Mouse (Mus musculus): ENCODE measurements around the gene Zfp169. TPM values are rescaled to one million over a fixed set of nuclear protein-coding genes. Genes with fewer than 3 reads are reported as not detected.
A peak's percentile ranks its signal among the peaks of the same experiment; 100 is the strongest.

The Zfp169 gene
- polyA plus RNA-seq, 1 experiment = 11.0 TPM

- no peak for TF ChIP-seq CTCF (IDR thresholded peaks at IDR 0.05; ENCODE audit: low read depth, low read length)
- TF ChIP-seq POLR2A (IDR thresholded peaks at IDR 0.05; ENCODE audit: borderline replicate concordance, low read depth, low read length) = no peak
- H3K4me1 ChIP-seq (ENCODE audit: control insufficient read depth, insufficient read depth, low read length) = peaks cover 46% of the 10 kb centered on the region
- peak overlapping the region; percentile 92 for H3K4me3 ChIP-seq (ENCODE audit: insufficient read depth, low read length)
- peak overlapping the region; percentile 97 for H3K27ac ChIP-seq (ENCODE audit: insufficient read depth, low read depth, low read length)
Measured at GRCm38 (mm10) chr13:48546330-48546917, 33.2 kb upstream of the Zfp169 start.

GRCm38 (mm10) chr13:48545476-48546281 lies 32.4 kb upstream of the Zfp169 start:
- Histone ChIP-seq H3K4me1 (ENCODE audit: control insufficient read depth, insufficient read depth, low read length) (peaks cover 45% of the 10 kb centered on the region), H3K4me3 (ENCODE audit: insufficient read depth, low read length) (peak overlapping the region; percentile 97), H3K27ac (ENCODE audit: insufficient read depth, low read depth, low read length) (peak overlapping the region; percentile 97)
- TF ChIP-seq CTCF (IDR thresholded peaks at IDR 0.05; ENCODE audit: low read depth, low read length) = no peak

- peaks cover 41% of the 10 kb centered on the region for H3K4me1 ChIP-seq (ENCODE audit: control insufficient read depth, insufficient read depth, low read length)
- H3K27ac ChIP-seq (ENCODE audit: insufficient read depth, low read depth, low read length) = peak overlapping the region; percentile 86; the same call in 1 of the 2 replicates
- TF ChIP-seq CTCF (IDR thresholded peaks at IDR 0.05; ENCODE audit: low read depth, low read length) = no peak
- no peak for TF ChIP-seq POLR2A (IDR thresholded peaks at IDR 0.05; ENCODE audit: borderline replicate concordance, low read depth, low read length)
- H3K4me3 ChIP-seq (ENCODE audit: insufficient read depth, low read length) = peak overlapping the region; percentile 97
Measured at GRCm38 (mm10) chr13:48544867-48545266, 31.6 kb upstream of the Zfp169 start.

GRCm38 (mm10) chr13:48544391-48544790 lies 31.1 kb upstream of the Zfp169 start:
- TF ChIP-seq CTCF (IDR thresholded peaks at IDR 0.05; ENCODE audit: low read depth, low read length) (no peak), POLR2A (IDR thresholded peaks at IDR 0.05; ENCODE audit: borderline replicate concordance, low read depth, low read length) (no peak)
- peaks cover 36% of the 10 kb centered on the region for H3K4me1 ChIP-seq (ENCODE audit: control insufficient read depth, insufficient read depth, low read length)
- H3K4me3 ChIP-seq (ENCODE audit: insufficient read depth, low read length) = peak overlapping the region; percentile 38
- no peak overlapping the region for H3K27ac ChIP-seq (ENCODE audit: insufficient read depth, low read depth, low read length)

GRCm38 (mm10) chr13:48540488-48540887 lies 27.2 kb upstream of the Zfp169 start:
- peaks cover 14% of the 10 kb centered on the region for H3K4me1 ChIP-seq (ENCODE audit: control insufficient read depth, insufficient read depth, low read length)
- no peak for TF ChIP-seq CTCF (IDR thresholded peaks at IDR 0.05; ENCODE audit: low read depth, low read length)
- no peak for TF ChIP-seq POLR2A (IDR thresholded peaks at IDR 0.05; ENCODE audit: borderline replicate concordance, low read depth, low read length)
- peak overlapping the region; percentile 3; the same call in 1 of the 2 replicates for H3K27ac ChIP-seq (ENCODE audit: insufficient read depth, low read depth, low read length)
- H3K4me3 ChIP-seq (ENCODE audit: insufficient read depth, low read length) = no peak overlapping the region; the same call in 1 of the 2 replicates

GRCm38 (mm10) chr13:48533441-48533840 lies 20.2 kb upstream of the Zfp169 start:
- TF ChIP-seq CTCF (IDR thresholded peaks at IDR 0.05; ENCODE audit: low read depth, low read length) (no peak), POLR2A (IDR thresholded peaks at IDR 0.05; ENCODE audit: borderline replicate concordance, low read depth, low read length) (no peak)
- Histone ChIP-seq H3K27ac (ENCODE audit: insufficient read depth, low read depth, low read length) (no peak overlapping the region), H3K4me1 (ENCODE audit: control insufficient read depth, insufficient read depth, low read length) (peaks cover 13% of the 10 kb centered on the region), H3K4me3 (ENCODE audit: insufficient read depth, low read length) (no peak overlapping the region)

GRCm38 (mm10) chr13:48531448-48531847 lies 18.2 kb upstream of the Zfp169 start:
- no peak overlapping the region for H3K27ac ChIP-seq (ENCODE audit: insufficient read depth, low read depth, low read length)
- TF ChIP-seq CTCF (IDR thresholded peaks at IDR 0.05; ENCODE audit: low read depth, low read length) (no peak), POLR2A (IDR thresholded peaks at IDR 0.05; ENCODE audit: borderline replicate concordance, low read depth, low read length) (no peak)
- H3K4me3 ChIP-seq (ENCODE audit: insufficient read depth, low read length) = no peak overlapping the region
- peaks cover 13% of the 10 kb centered on the region for H3K4me1 ChIP-seq (ENCODE audit: control insufficient read depth, insufficient read depth, low read length)

GRCm38 (mm10) chr13:48530685-48531084 lies 17.4 kb upstream of the Zfp169 start:
- no peak overlapping the region for H3K4me3 ChIP-seq (ENCODE audit: insufficient read depth, low read length)
- no peak overlapping the region for H3K27ac ChIP-seq (ENCODE audit: insufficient read depth, low read depth, low read length)
- no peak for TF ChIP-seq POLR2A (IDR thresholded peaks at IDR 0.05; ENCODE audit: borderline replicate concordance, low read depth, low read length)
- no peak for TF ChIP-seq CTCF (IDR thresholded peaks at IDR 0.05; ENCODE audit: low read depth, low read length)
- H3K4me1 ChIP-seq (ENCODE audit: control insufficient read depth, insufficient read depth, low read length) = peaks cover 13% of the 10 kb centered on the region

- H3K4me1 ChIP-seq (ENCODE audit: control insufficient read depth, insufficient read depth, low read length) = peaks cover 13% of the 10 kb centered on the region
- no peak overlapping the region for H3K27ac ChIP-seq (ENCODE audit: insufficient read depth, low read depth, low read length)
- H3K4me3 ChIP-seq (ENCODE audit: insufficient read depth, low read length) = no peak overlapping the region
- TF ChIP-seq CTCF (IDR thresholded peaks at IDR 0.05; ENCODE audit: low read depth, low read length) = no peak
- TF ChIP-seq POLR2A (IDR thresholded peaks at IDR 0.05; ENCODE audit: borderline replicate concordance, low read depth, low read length) = no peak
Measured at GRCm38 (mm10) chr13:48529028-48529427, 15.8 kb upstream of the Zfp169 start.
